Mouse (Mus musculus): ENCODE measurements at regions not wholly inside any gene's neighbourhood (a gene's known extent, or its start where the extent isn't known, plus 50 kb on each side); places are given as distances from the start of the nearest gene placed in this dataset.

DNA sequence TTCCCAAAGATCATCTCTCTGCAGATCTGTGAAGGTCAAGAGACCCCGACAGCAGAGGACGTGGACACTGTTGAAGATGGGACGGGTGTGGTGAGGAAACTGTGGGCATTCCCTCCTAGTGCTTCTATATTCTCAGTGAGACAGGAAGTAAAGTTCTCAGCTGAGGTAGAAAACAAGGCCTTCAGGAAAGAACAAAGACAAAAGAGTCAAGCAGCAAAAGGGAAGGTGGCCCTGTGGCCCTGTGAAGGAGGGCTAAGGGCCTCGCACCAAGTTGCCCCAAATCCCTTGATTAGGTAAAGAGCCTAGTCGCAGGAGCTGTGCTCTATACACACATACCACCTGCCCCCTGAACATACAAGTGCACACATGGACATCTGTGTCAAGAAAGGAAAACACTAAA lies 66.8 kb upstream of the Thy1 start:
- Histone ChIP-seq H3K27ac (ENCODE audit: insufficient read depth, low read length) (no peak overlapping the region), H3K4me1 (ENCODE audit: control insufficient read depth, insufficient read depth, low read length) (no peaks in the 10 kb centered on the region), H3K9ac (ENCODE audit: low read depth, poor library complexity, severe bottlenecking) (no peak overlapping the region), H3K36me3 (ENCODE audit: control insufficient read depth, insufficient read depth, low read length, poor library complexity, severe bottlenecking) (no peaks in the 10 kb centered on the region), H3K4me3 (ENCODE audit: low read depth, low read length) (no peak overlapping the region), H3K9me3 (replicated peaks; ENCODE audit: control insufficient read depth, insufficient read depth, low read length, poor library complexity, severe bottlenecking) (no peaks in the 10 kb centered on the region), H3K27me3 (ENCODE audit: control insufficient read depth, insufficient read depth, low read length, poor library complexity, severe bottlenecking) (no peaks in the 10 kb centered on the region)
- TF ChIP-seq POLR2A (IDR thresholded peaks at IDR 0.05; ENCODE audit: insufficient read depth, low read length) (no peak), CTCF (IDR thresholded peaks at IDR 0.05; ENCODE audit: low read depth, low read length) (no peak), EP300 (IDR thresholded peaks at IDR 0.05; ENCODE audit: insufficient read depth, low read depth, low read length) (no peak)

DNA sequence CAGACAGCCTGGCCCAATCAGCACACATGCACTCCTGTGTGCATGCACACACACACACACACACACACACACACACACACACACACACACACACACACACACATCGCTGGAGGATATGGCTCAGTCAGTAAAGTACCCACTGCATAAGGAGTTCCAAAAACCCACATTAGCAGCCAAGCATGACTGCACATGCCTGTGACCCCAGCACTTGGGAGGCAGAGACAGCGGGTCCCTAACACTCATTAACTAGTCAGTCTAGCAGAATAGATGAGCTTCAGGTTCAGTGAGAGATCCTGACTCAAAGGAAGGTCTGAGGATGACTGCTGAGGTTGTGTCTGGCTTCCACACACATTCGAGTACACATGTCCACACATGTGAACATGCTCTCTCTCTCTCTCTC lies 65.4 kb upstream of the Thy1 start:
- H3K27me3 ChIP-seq (ENCODE audit: control insufficient read depth, insufficient read depth, low read length, poor library complexity, severe bottlenecking), result no peaks in the 10 kb centered on the region
- H3K9ac ChIP-seq (ENCODE audit: low read depth, poor library complexity, severe bottlenecking), result no peak overlapping the region
- no peak overlapping the region for H3K27ac ChIP-seq (ENCODE audit: insufficient read depth, low read length)
- H3K9me3 ChIP-seq (replicated peaks; ENCODE audit: control insufficient read depth, insufficient read depth, low read length, poor library complexity, severe bottlenecking), result no peaks in the 10 kb centered on the region
- H3K4me3 ChIP-seq (ENCODE audit: low read depth, low read length), result no peak overlapping the region
- TF ChIP-seq EP300 (IDR thresholded peaks at IDR 0.05; ENCODE audit: insufficient read depth, low read depth, low read length), result no peak
- TF ChIP-seq POLR2A (IDR thresholded peaks at IDR 0.05; ENCODE audit: insufficient read depth, low read length), result no peak
- no peak for TF ChIP-seq CTCF (IDR thresholded peaks at IDR 0.05; ENCODE audit: low read depth, low read length)
- H3K36me3 ChIP-seq (ENCODE audit: control insufficient read depth, insufficient read depth, low read length, poor library complexity, severe bottlenecking), result no peaks in the 10 kb centered on the region
- H3K4me1 ChIP-seq (ENCODE audit: control insufficient read depth, insufficient read depth, low read length), result no peaks in the 10 kb centered on the region

DNA sequence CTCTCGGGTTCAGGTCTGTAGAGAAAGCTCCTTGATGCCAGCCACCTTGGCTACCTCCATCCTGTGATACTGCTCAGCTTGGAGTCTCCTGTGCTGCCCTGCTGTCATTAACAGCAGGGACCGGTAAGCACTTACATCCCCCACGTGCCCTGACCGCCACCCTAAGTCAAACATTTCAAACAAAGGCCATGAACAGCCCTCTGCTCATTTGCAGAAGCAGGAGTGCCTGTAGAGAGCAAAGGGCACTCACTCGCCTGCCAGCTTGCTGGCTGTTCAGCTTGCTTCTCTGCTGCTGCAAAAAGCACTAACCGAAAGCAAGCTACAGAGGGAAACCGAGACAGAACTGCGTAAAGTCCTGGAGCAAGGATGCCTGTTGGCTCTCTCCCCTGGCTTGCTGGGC lies 61.8 kb upstream of the Thy1 start:
- H3K9me3 ChIP-seq (replicated peaks; ENCODE audit: control insufficient read depth, insufficient read depth, low read length, poor library complexity, severe bottlenecking), result no peaks in the 10 kb centered on the region
- H3K4me1 ChIP-seq (ENCODE audit: control insufficient read depth, insufficient read depth, low read length), result no peaks in the 10 kb centered on the region
- TF ChIP-seq POLR2A (IDR thresholded peaks at IDR 0.05; ENCODE audit: insufficient read depth, low read length) (no peak), CTCF (IDR thresholded peaks at IDR 0.05; ENCODE audit: low read depth, low read length) (no peak)
- H3K27ac ChIP-seq (ENCODE audit: insufficient read depth, low read length), result no peak overlapping the region
- no peaks in the 10 kb centered on the region for H3K36me3 ChIP-seq (ENCODE audit: control insufficient read depth, insufficient read depth, low read length, poor library complexity, severe bottlenecking)
- no peak overlapping the region for H3K9ac ChIP-seq (ENCODE audit: low read depth, poor library complexity, severe bottlenecking)
- H3K27me3 ChIP-seq (ENCODE audit: control insufficient read depth, insufficient read depth, low read length, poor library complexity, severe bottlenecking), result no peaks in the 10 kb centered on the region
- H3K4me3 ChIP-seq (ENCODE audit: low read depth, low read length), result no peak overlapping the region

DNA sequence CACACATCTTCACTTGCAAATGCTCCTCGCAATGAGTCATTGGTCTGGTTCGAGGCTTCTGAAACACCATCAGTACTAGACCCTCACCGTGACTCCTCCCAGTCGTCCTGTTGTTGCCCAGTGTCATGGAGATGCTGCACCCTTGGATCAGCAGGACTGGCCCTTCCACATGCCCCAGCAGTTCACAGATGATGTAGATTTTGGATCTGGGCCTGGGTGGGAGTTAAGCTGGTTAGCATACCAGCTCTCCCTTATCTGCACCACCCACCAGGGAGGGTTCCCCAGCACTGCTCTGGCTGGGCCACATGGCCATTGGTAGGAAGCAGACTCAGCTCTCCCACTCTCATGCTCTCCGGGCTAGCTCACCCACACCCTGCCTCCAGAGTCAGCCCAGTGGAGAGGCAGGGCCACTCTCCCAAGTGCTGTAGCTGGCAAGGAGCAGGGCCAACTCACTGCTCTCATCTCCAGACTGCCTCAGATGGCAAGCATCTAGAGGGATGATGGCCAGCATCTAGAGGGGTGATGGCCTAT lies 60.8 kb upstream of the Thy1 start:
- Histone ChIP-seq H3K9me3 (replicated peaks; ENCODE audit: control insufficient read depth, insufficient read depth, low read length, poor library complexity, severe bottlenecking) (no peaks in the 10 kb centered on the region), H3K36me3 (ENCODE audit: control insufficient read depth, insufficient read depth, low read length, poor library complexity, severe bottlenecking) (no peaks in the 10 kb centered on the region), H3K9ac (ENCODE audit: low read depth, poor library complexity, severe bottlenecking) (no peak overlapping the region), H3K27ac (ENCODE audit: insufficient read depth, low read length) (no peak overlapping the region), H3K4me1 (ENCODE audit: control insufficient read depth, insufficient read depth, low read length) (no peaks in the 10 kb centered on the region), H3K4me3 (ENCODE audit: low read depth, low read length) (no peak overlapping the region), H3K27me3 (ENCODE audit: control insufficient read depth, insufficient read depth, low read length, poor library complexity, severe bottlenecking) (no peaks in the 10 kb centered on the region)
- TF ChIP-seq EP300 (IDR thresholded peaks at IDR 0.05; ENCODE audit: insufficient read depth, low read depth, low read length) (no peak), POLR2A (IDR thresholded peaks at IDR 0.05; ENCODE audit: insufficient read depth, low read length) (no peak), CTCF (IDR thresholded peaks at IDR 0.05; ENCODE audit: low read depth, low read length) (no peak)

DNA sequence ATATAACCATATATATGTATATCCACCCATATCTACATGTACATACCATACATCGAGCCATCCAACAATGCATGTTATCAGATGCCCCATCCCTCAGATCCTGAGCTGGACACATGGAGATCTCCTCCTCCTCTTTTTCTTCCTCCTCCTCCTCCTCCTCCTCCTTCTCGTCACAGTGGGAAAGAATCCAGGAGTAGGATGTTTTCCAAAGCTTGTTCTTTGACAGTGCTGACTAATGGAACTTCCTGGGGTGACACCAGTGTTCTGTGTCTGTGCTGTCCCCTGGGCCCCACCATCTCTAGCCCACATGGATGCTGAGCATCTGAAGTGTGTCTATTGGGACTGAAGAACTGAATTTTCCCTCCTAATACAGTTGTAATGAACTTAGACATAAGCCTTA lies 60.0 kb upstream of the Thy1 start:
- H3K4me3 ChIP-seq (ENCODE audit: low read depth, low read length), result no peak overlapping the region
- H3K27ac ChIP-seq (ENCODE audit: insufficient read depth, low read length), result no peak overlapping the region
- TF ChIP-seq EP300 (IDR thresholded peaks at IDR 0.05; ENCODE audit: insufficient read depth, low read depth, low read length) (no peak), POLR2A (IDR thresholded peaks at IDR 0.05; ENCODE audit: insufficient read depth, low read length) (no peak), CTCF (IDR thresholded peaks at IDR 0.05; ENCODE audit: low read depth, low read length) (no peak)
- no peaks in the 10 kb centered on the region for H3K36me3 ChIP-seq (ENCODE audit: control insufficient read depth, insufficient read depth, low read length, poor library complexity, severe bottlenecking)
- H3K9ac ChIP-seq (ENCODE audit: low read depth, poor library complexity, severe bottlenecking), result no peak overlapping the region
- no peaks in the 10 kb centered on the region for H3K4me1 ChIP-seq (ENCODE audit: control insufficient read depth, insufficient read depth, low read length)
- H3K27me3 ChIP-seq (ENCODE audit: control insufficient read depth, insufficient read depth, low read length, poor library complexity, severe bottlenecking), result no peaks in the 10 kb centered on the region
- H3K9me3 ChIP-seq (replicated peaks; ENCODE audit: control insufficient read depth, insufficient read depth, low read length, poor library complexity, severe bottlenecking), result no peaks in the 10 kb centered on the region

DNA sequence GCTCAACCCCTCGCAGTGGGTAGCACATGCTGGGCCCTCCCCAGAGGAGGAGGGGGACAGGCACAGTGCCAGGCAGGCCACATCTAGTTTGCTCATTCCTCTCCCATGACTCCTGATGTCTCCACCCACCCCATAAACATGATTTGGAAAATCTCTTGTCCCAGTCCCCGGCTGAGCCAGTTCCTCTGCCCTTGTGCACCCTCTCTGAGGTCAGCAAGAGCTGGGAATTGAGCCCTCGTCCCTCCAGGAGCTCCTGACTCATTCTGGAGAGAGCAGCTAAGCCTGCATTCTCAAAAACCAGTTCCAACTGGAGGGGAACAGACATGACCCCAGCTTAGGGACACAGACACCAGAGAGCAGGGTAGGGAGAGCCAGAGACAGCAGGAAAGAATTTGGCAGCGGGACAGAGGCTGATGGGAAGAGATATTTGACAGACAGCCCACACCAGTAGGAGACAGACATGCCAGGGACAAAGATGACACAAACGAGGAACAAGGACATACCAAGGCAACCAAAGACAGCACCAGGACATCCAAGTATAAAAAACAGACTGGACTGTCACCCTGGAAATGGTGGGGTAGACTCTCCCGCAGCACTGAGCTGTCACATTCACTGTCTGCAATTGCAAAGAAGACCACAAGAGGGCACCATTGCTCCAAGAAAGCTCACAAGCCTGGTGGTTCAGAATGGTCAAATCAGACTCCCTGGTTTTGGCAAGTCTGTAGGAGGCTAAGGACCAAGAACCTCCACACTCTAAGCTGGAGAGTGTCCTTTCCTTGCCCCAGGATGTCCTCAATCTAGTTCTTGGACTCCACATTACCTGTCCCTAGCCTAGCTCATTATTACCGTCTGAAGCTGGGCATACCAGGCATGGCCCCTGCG lies 58.8 kb upstream of the Thy1 start:
- Histone ChIP-seq H3K9me3 (replicated peaks; ENCODE audit: control insufficient read depth, insufficient read depth, low read length, poor library complexity, severe bottlenecking) (no peaks in the 10 kb centered on the region), H3K27me3 (ENCODE audit: control insufficient read depth, insufficient read depth, low read length, poor library complexity, severe bottlenecking) (no peaks in the 10 kb centered on the region), H3K27ac (ENCODE audit: insufficient read depth, low read length) (no peak overlapping the region), H3K4me1 (ENCODE audit: control insufficient read depth, insufficient read depth, low read length) (no peaks in the 10 kb centered on the region), H3K36me3 (ENCODE audit: control insufficient read depth, insufficient read depth, low read length, poor library complexity, severe bottlenecking) (no peaks in the 10 kb centered on the region), H3K4me3 (ENCODE audit: low read depth, low read length) (no peak overlapping the region), H3K9ac (ENCODE audit: low read depth, poor library complexity, severe bottlenecking) (no peak overlapping the region)
- TF ChIP-seq CTCF (IDR thresholded peaks at IDR 0.05; ENCODE audit: low read depth, low read length), result peak; percentile 80
- no peak for TF ChIP-seq EP300 (IDR thresholded peaks at IDR 0.05; ENCODE audit: insufficient read depth, low read depth, low read length)

Measured in ES-Bruce4 (cell line).